Mouse (Mus musculus) CH12.LX (cell line): ENCODE measurements around the gene Chrna4.

Experiments
- CTCF ChIP-seq, 2 experiments: IDR thresholded peaks in 1 of 2; conservative IDR thresholded peaks in 1 of 2; 2 replicates each; pipeline ENCODE4 v1.5.1; 2011 to 2012; ENCODE audit warnings: low read depth in 2 of 2, low read length in 2 of 2, improper control_type of control experiment in 1 of 2, inconsistent platforms in 1 of 2, mild to moderate bottlenecking in 1 of 2, moderate library complexity in 1 of 2
- MYC ChIP-seq: IDR thresholded peaks from 2 replicates; pipeline ENCODE4 v1.6.1; 2011; ENCODE audit warnings: low read depth, mild to moderate bottlenecking, improper control_type of control experiment, low read length
- TBP ChIP-seq: conservative IDR thresholded peaks from 2 replicates; pipeline ENCODE4 v1.6.1; 2011; ENCODE audit warnings: low read depth, low read length, improper control_type of control experiment
- USF1 ChIP-seq: IDR thresholded peaks from 2 replicates; pipeline ENCODE4 v1.6.1; 2014; ENCODE audit warnings: low read depth, mild to moderate bottlenecking, inconsistent platforms, low read length, improper control_type of control experiment
- USF2 ChIP-seq: conservative IDR thresholded peaks from 2 replicates; pipeline ENCODE4 v1.6.1; 2011; ENCODE audit warnings: low read depth, low read length, improper control_type of control experiment

DNA sequence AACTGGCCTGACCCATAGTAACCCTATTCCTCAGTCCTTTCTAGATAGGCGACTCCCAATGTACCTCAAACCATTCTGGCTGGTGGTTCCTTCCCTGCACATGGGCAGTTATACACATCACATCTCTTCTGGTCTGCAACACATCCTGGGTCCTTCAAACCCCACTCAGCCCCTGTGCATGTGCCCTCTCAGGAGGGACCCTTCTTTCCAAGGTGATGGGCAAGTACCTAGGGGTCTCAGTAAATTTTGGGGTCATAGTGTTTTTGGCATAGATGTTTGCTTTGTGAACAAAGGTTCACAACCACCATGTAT is 29.0 kb upstream of the Chrna4 start:
- TF ChIP-seq CTCF (conservative IDR thresholded peaks at IDR 0.05 in 1 of 2, IDR thresholded peaks at IDR 0.05 in 1 of 2; ENCODE audit: low read depth in 2 of 2, low read length in 2 of 2) = no peak; a peak in 1 of 4 replicates
- no peak for TF ChIP-seq MYC
- TF ChIP-seq TBP = no peak
- TF ChIP-seq USF1 = no peak
- no peak for TF ChIP-seq USF2
